Mouse (Mus musculus) cerebellum, postnatal 14 days (tissue): ENCODE measurements around the gene Plpp1.
A peak's percentile ranks its signal among the peaks of the same experiment; 100 is the strongest.

Source experiments
- DNase-seq, 2 experiments: peaks; one replicate each; pipeline ENCODE4 v3.0.0; 2021; ENCODE audit warnings: mixed read lengths in 2 of 2

Plpp1 gene

DNA sequence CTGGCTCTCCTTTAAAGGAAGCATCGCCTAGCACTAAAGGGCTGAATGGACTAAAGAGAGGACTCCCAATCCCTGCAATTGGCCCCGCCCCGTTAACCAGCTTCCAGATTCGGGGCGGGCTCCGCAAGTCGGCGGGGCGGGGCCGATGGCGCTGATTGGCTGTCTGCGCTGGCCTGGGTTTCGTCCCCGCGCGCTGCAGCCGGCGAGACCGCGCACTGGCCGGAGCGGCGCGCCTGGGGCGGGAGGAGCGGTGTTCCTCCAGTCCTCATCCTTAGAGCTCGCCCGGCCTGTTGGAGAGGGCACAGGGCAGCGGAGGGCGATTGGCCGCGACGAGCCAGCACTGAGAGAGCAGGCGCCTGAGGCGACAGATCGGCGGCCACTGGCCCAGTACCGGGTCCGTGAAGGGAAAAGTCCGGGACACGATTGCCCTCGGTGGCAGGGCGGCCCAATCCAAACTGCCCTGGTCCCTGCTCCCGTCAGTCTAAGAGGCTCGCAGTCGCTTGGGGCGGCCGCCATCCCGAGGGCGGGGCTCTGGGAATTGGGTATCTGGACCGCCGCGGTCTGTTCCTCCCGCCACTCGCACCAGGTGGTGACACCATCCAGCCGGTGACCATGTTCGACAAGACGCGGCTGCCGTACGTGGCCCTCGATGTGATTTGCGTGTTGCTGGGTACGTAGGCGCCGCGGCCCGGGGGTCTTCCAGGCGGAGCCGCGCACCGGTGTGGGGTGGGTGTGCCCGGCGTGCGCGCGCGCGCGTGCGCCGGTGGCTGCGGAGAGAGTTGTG is at the start of gene Plpp1:
Plpp1 (plus strand) TSS at position 196 of the 784 bp plus-strand sequence.
- DNase-seq, result peak; percentile 98

DNA sequence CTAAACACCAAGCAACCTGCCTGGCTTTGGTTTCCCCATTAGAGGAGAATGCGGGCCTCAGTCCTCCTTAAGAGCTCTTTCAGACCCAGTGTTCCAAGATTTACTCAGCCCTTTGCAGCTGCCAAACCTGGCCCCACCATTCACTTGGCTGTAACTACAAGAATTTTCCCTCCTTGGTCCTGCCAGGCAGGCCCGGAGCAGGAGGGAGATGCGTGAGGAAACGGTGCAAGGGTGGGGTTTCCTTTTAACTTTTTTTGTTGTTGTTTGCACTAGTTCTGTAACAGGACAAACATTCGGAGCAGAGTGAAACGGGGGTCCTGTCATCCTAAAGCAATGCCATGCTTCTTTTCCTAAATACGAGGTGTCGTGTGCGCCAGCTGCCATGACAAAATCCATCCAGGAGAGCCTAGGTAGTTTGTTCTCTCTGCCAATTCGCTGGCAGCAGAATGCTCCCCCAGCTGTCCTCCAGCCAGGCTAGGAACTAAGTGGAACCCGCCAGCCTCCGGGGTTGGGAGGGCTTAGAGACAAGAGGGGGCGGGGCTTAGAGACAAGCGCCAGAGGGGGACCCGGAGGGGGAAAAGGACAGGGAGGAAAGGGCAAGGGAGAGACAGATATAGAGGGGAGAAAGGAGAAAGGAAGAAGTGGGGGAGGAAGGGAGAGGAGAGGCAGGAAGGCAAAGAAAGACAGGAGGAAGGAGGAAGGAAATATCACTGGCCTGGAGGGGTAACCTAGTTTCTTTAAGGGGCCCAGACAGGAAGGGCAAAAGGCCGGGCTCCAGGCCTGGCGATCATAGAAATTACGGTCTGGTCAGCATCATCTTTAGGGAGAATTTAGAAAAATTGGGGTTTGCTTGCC is 48.9 kb upstream of the Plpp1 start:
- peak; percentile 48 to 67 for DNase-seq

DNA sequence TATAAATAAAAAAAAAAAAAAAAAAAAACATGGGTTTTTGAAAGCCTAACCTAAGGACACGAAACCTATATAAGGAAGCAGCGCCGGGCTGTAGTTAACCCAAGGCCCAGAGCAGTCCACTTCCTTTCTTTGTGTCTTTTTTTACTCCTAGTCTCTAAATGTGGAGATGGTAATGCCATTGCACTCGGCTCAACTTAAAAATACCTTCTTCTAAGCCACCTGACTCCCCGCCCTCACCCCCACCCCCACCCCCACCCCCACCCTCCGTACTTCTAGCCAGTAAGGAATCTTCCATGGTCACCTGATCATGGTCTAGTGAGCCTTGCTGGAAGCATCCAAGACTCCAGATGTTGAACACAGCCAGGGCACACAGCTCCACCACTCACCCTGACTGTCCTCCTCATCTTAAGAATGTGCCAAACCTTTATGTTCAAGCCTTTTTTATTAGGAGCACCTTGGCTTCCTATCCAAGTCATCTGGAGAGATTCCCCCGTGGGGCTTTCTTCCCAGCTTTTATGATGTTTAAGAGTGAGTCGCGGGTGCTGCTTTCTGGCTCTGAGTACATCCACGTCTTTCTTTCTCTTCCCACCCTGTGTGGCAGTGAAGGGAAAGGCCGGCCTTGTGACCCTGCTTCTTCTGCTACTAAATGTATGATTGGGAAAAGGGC is 48.1 kb upstream of the Plpp1 start:
- DNase-seq, result no peak

DNA sequence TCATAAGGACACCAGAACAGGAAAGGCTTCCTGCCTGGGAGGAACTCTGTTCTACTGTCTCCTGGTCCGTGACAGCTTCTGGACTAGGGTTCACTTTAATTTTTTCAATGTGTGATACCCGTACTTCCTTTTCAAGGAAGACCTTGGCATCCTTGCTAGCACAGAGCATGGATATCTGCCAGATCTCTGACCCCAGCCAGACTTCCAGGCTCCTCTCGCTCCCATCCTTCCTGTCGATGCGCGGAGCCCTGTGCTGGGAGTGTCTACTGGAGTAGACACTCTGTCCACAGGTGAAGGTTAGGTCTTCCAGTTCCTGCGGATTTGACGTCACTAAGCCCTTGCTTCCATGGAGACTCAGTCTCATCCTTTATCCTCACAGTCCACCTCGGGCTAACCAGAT is 47.1 kb upstream of the Plpp1 start:
- no peak for DNase-seq

DNA sequence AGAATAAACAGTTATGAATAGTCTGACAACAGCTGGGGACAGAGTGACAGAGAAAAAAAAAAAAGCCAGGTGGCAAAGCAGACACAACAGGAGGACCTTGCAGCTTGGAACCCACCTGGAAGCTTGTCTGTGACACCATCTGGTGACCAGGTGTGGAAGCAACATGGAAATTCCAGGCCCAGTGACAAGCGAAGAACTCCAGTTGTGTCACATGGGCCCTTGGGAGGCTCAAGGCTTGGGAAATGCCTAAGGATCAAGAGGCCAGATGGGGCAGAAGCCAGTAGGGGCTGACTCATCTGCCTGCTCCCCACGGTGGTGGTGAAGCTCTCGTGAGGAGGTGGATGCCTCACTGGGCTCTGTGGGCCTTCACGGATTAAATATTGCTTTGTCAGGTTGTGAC is 45.7 kb upstream of the Plpp1 start:
- peak; percentile 15 to 19 for DNase-seq

DNA sequence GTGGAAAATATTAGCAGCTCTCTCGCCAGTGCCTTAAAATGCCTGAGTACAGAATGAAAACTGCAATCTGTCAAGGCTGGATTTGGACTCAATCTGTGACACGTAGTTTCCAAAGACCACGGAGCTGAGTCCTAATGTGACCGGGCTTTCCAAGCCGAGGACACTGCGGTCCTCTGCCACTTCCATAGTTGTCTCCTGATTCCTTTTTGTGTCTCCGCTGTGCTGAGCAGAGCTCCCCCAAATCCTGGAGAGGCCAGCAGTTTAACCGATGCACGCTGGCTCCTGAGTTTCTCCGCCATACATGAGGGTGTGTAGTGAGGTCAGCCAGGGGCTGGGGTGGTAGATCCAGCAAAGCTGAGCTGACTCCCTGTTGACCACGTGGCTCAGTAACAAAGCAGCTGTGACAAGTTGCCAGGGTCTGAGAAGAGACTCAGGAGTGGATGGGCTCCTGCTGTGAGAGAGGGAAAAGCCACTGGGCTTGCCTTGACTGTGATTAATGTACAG is 45.0 kb upstream of the Plpp1 start:
- DNase-seq, result peak; percentile 33 to 37

DNA sequence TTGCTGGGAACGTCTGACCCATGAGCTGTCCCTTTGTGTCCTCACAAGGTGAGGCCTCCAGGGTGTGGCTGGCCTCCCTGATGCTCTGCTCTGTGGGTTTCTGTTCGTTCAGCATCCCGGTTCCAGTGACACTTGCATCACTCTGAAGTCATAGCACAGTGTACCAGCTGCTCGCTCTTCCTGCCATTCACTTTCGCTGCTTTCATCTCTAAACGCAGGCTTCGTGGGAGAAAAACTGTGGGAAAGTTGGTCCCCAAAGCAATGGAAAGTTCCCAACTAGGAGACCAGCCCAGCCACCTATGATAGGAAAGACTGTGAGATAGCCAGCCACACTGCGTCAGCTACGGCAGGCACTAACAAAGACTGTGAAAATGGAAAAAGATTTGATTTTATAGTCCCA is 43.2 kb upstream of the Plpp1 start:
- DNase-seq, result no peak

DNA sequence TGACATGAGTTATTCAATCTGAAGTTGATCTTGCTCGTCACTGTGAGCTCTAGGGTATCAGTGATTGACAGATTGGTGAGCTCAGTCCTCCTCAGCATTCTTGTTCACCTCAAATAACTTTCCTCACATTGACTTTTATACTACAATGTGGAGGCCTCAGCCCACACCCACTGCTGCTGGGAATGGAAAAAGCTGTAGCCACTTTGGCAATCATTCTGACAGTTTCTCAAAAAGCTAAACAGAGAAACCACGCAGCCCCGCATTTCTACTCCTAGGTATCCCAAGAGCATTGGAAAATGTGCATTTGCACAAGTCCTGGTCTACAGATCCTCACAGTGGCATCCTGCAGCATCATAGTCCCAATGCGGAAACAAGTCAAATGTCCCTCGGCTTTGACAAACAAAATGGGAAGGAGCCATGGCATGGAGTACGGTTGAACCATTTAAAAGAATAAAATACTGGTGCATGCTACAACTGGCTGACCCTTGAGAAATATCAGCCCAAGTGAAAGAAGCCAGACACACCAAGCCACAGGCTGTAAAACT is 42.0 kb upstream of the Plpp1 start:
- DNase-seq, result no peak

DNA sequence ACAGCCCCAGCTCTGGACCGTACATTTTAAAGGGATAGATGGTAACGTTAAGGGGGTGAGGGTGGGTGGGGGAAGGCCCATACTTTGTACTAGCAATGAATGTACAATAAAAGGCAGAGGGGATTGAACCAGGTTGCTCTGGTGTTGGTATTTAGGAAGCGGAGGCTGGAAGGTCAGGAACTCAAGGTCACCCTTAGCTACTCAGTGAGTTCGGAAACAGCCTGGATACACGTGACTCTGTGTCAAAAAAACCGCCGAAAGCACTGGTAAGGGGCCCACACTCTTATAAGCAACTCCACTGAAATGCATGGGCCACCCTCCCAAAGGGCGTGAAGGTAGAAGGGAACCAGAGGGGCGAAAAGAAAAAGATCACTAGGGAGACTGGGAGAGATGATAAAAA is 41.2 kb upstream of the Plpp1 start:
- no peak for DNase-seq

DNA sequence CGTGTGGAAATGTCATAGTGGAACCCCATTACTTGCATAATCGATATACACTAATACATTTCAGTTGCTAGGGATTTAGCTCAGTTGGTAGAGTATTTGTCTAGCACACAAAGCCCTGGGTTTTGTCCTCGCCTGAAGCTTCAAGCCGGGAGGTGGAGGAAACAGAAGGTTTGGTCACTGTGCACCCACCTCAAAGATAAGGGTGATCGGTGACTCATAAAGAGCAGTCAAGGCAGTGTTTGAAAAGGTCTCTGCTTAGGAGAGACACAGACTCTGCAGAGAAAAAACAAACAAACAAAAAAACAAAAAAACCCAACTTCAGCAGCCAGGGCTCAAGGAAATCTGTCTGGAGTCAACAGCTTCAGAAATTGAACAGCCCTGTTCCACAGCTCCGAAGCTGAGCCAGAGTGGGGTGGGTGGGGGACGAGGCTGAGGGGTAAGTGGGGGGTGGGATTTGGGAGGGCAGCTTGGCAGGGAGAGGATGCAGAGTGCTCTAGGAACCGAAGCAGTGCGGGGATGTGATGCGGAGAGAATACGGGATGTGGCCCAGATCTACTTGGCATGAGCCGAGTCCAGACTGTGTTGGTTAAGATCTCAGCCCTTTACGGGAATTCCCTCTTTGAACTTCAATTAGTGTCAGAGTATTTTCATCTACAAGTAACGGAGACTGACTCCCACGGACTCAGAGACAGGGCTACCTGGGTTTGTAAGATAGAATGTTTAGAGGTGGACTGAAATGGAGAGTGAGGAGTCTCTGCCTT is 40.6 kb upstream of the Plpp1 start:
- peak; percentile 25 to 26 for DNase-seq

DNA sequence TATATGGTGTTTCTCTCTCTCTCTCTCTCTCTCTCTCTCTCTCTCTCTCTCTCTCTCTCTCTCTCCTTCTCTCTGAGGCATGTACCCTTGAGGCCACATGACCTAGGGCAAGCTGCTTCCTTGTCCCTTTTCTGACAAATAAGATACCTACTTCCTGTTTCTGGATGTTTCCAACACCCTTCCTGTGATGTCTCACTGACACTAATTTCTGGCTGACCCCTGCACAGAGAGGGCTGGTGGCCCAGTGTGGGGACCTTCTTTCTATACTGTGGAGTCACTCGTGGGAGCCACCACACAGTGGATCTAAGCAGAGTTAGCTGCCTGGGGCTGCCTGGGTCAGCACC is 40.1 kb upstream of the Plpp1 start:
- DNase-seq, result no peak

DNA sequence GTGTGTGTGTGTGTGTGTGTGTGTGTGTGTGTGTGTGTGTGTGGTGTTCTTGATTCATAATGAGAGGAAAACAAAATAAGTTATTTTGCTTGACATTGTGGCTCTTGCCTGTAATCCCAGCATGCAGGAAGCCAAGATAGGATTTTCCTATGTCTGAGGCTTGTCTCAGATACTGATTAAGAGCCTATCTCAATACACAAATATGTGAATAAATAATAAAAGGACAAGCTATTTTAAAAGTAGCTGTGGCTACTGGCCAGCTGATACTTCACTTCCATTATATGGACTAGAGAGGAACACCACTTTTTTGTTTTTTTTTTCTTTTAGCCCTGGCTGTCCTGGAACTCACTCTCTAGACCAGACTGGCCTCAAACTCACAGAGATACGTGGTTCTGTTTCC is 38.8 kb upstream of the Plpp1 start:
- DNase-seq, result no peak

DNA sequence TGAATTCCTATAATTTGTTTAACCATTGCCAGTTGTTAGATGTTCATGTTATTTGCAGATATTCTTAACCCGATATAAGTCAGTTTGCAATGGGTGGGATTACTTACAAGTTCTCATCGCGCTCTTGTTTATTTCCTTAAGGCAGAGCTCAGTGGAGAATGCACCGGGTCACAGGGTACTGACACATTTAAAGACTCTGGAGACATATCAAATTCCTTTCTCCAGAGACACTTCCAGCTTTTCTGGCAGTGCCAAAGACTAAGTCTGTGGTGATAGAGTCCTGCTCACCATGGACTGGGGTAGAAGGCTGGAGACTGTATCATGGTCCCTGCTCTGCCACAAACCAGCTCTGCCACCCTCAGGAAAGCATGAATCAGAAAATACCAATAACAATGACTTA is 38.0 kb upstream of the Plpp1 start:
- no peak for DNase-seq

DNA sequence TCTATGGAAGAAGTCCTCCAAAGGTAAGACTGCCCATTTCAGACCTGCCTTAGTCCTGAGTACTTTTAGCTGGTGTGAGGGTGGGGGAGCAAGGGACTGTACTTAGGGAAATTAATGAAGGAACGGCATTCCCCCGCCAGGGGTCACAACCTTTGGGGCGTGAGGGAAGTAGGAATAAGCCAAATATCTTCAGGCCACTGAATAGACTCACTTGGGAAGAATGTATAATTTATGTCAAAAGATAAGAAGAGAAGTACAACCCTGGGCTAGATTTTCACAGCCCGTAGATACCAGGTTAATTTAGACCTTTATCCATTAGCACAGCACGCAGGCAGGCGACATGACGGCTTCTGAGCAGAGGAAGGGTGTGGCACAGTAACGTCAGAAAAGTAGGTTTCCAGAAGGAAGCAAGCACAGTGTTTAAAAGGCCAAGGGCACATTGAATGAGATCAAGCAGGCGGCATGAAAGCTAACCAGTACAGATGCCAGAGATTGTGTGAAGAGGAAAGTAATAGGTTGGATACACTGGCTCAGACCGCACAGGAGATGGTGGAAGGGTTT is 37.0 kb upstream of the Plpp1 start:
- no peak for DNase-seq

DNA sequence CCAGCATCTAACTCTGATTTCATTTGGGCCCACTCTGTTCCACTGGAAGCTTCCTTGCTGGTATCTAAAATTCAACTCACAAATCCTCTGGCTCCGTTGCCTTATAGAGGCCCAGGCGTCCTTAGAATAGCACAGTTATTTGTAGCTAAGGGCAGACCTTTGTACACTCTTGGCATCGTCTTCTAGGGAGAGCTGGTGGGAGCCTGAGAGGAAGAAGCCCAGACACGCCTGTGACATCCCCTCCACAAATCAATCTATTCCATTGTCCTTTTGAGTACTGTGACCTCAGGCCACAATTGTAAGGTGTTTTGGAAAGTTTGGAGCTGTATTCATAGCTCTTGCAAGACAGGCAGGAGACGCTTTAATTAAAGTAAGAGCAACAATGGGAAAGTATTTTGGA is 36.0 kb upstream of the Plpp1 start:
- DNase-seq, result no peak

DNA sequence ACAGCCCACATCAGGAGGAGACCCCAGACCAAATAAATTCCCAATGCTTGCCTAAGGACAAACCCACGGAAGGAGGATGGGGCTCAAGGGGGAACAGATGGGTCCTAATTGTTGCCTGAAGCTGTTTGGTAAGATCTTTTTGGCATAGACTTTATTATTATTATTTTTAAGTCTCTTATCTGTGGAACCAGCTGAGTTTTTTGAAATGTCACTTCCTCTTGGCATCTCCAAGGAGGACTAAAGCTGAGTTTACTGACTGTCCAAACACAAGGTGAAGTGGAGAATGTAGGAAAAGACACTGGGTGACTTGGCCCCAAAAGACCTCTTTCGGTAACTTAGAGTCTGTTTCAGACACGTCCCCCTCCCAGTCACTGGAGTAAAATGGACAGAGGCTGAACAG is 34.9 kb upstream of the Plpp1 start:
- no peak for DNase-seq

DNA sequence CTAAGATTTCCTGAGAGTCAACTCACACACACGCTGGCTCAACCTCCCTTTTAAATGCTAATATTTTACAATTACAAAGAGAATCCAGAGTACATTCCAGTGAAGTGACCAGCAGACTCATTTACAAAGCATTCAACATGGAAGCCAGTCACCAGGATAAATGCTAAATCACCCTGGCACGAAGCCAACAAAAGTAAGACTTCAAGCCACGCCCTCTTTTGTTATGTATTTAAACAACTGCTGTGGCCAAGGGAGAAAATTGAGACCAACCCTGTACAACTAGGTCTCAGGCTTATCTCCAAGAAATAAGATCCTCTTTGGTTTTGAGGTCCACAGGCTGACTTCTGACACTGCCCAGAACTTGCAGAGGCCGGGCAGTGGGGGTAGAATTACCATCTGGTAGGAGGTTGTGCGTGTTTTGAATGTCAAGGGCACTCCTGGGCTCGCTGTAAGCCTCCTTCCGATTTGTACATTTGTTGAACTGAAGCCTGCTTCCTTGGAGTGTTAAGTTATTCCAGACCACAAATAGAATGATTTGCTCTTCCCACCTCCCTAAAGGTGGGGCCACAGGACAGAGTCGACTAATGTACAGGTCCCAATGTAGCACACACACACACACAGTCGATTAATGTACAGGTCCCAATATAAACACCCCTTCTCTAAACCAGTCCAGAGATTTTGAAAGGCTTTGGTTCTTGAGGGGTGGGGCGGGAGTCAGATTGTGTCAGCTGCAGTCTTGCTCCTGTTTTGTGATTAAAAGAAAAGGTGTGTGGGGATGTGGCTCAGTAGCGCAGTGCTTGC is 29.9 kb upstream of the Plpp1 start:
- no peak for DNase-seq

DNA sequence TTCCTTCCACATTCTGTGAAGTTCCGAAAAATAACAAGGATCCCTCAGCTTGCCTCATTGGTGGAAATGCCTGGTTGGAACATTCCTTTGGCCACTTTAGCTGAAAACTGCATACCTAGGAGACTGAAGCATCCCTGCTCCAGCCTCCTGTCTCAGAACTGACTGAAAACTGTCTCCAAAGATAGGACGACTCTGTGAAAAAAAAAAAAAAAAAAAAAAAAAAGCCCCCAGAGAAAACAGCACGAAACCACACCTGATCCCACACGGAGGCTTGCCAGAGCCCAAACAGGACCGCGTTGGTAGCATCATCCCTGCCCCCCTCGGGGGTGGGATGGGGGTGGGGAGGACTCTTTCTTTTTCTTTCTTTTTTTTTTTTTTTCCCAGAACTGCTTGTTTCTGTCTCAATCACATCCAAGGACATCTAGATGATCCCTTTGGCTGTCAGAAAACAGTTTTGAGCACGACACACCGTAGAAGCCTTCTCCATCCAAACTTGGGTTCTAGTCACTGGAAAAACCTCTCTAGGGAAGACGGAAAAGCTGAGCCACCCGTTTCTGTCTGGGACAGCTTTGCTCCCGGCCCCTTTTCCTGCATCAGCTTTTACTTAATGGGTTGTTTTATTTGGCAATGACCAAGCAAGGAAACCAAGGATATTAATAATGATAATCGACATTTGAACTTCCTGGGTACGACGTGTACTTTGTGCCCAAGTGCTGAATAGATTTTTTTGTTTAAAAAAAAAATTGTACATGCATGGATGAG is 29.0 kb upstream of the Plpp1 start:
- no peak for DNase-seq

DNA sequence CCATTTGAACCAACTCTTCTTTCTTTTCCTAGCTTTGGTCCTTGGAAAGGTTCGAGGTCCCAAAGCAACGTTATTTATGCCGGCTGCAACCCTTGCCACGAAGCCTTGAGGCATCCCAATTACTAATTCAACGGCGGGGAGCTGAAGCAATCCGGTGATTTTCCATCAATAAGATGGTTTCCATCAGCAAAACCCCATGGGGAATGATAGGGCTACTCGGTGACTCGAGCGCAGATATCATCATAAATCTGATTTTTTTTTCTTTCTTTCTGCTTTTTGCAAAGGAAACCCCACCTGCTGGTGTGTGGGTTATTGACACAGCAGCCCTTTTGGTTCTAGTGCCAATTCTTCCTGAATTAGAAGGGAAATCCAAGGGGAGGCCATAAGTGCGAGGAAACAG is 28.3 kb upstream of the Plpp1 start:
- no peak for DNase-seq

DNA sequence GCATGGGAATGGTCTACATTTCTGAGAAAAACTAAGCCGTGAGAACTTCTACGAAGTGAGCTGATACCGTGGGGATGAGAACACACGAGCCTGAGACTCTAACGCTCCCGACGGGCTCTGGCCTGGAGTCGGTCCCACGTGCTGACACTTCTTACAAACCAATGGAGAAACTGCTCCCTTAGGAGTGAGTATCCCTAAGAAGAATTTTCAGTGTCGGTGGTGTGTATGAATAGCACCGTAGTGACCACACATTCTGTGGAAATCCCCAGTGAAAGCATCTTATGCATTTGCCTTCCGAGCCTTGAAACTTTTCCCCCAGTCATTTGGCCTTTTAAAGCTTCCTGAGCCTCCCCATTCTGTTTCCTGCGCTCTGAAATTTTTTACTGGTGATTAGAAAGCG is 27.7 kb upstream of the Plpp1 start:
- DNase-seq, result no peak
